Mouse (Mus musculus) right cerebral cortex, adult 18-20 months (tissue): ENCODE measurements around the gene Grm4.

ENCODE experiments used
- DNase-seq: peaks from one replicate; pipeline ENCODE4 v3.0.0; 2022; ENCODE audit warnings: mixed read lengths

The Grm4 gene

GRCm38 (mm10) chr17:27511125-27511735, 10.0 kb downstream of the Grm4 start:
- no peak for DNase-seq

- DNase-seq, result no peak
Measured at GRCm38 (mm10) chr17:27510258-27511124, 10.7 kb downstream of the Grm4 start.

GRCm38 (mm10) chr17:27509056-27509455, 12.1 kb downstream of the Grm4 start:
- no peak for DNase-seq

DNA sequence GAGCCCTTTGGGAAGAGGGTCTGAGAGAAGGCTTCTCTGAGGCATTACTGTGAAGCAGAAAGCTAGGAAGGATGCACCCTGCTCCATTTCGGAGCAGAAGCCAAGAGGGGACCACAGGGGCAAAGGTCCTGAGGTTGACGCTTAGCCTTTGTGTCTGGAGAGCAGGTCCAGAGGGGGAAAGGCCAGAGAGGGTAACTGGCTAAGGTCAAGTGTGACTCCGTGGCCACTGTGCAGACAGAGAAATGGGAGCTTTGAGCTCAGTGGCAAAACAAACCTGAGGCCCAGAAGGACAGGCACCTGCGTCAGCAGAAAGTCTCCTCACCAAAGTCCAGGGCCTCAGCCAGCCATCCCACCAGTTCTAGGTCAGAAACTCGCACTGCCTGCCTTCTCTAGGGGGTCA, 12.7 kb downstream of the Grm4 start:
- no peak for DNase-seq

DNA sequence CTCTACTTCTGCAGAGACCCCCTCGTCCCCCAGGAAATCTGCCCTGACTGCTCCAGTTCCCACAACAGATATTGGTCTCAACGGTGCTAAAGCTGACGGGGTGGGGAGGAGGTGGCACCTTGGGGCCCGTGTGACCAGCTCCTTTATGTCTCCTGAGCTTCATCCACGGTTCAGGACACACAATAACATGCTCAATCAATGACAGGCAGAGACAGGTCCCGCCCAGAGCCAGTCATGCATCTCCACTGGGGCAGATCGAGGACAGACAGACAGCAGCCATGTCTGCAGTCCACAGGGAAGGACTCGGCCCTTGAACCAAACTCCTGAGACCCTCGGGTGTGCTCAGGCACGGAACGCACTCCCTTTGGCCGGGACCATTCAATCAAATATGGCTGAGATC, 13.2 kb downstream of the Grm4 start:
- DNase-seq, result no peak

GRCm38 (mm10) chr17:27507591-27507945, 13.6 kb downstream of the Grm4 start:
- DNase-seq, result no peak

- DNase-seq, result no peak
Measured at GRCm38 (mm10) chr17:27506871-27507590, 14.2 kb downstream of the Grm4 start.

GRCm38 (mm10) chr17:27506362-27506761, 14.8 kb downstream of the Grm4 start:
- DNase-seq, result no peak

DNA sequence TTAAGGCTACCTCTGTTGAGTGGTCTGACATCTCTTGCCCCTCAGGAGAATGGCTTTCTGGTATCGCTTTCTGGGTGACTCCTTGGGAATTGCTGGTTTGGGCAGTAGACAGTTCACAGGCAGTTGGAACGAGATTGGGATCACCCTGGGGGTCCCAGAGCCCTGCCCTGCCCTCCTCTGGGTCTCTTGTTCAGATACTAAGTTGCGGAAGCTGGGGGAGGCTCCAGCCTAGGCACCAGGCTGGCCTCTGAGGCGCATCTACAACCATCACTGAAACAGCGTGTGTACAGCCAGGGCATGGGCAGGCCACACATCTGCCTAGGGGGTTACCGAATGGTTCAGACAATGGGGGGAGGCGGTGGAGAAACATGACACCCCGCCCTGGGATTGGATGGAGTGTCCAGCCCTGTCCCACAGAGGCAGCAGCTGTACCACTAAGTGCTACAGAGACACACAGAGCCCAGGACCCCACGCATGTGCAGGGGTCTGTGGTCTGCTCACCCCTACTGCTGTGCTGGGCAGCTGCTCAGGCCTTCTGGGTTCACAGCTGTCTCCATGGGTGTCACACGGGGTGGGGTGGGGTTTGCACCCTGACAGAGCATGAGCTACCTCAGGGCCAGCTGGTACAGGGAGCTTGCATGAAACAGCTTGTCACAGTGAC, 15.9 kb downstream of the Grm4 start:
- no peak for DNase-seq

DNA sequence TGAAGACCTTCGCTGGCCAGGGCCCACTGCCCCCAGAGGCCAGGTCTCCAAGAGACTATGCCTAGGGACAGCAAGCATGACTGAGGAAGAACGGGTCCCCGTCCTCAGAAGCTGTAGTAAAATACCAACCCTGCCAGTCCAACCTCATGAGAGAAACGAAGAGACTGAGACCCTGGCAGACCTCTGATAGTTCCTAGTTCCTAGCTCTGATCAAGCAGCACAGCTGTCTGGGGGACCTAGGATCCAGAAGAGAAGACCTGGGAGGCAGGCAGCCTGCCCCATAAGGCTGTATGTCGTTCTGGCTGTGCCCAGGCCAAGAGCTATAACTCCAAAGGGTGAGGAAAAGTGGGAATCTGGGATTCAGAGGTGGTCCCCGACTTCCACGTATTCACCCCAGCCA, 17.3 kb downstream of the Grm4 start:
- DNase-seq, result no peak

DNA sequence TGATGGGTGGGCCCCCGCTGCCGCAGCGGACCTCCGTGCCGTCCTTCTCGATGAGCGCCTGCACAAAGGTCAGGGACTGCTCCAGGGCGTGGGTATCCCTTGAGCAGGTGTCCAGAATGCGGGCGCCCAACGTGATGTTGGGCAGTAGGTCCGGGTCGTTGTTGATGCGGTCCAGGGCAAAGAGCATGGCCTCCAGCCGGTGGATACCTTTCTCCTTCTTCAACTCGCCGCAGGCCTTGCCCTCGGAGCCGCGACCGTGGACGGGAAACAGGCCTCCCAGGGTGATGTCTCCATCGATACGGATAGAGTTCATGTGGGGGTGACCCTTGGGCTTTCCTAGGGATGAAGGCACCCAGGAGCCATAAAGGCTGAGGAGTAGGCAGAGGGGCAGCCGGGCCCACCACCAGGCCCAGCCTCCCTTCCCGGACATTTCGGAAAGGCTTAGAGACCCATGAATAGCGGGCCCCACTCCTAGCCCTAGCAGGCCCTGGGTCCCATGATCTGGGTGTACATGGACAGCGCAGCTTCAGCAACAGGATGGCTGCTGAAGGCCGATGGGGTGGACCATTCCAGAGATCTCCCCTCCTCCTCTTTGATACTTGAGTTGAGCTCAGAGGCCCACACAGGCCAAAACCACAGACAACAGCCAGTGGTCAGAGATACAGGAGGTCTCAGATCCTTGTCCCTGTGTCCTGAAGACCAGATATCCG, 18.3 kb downstream of the Grm4 start:
- DNase-seq, result no peak

DNA sequence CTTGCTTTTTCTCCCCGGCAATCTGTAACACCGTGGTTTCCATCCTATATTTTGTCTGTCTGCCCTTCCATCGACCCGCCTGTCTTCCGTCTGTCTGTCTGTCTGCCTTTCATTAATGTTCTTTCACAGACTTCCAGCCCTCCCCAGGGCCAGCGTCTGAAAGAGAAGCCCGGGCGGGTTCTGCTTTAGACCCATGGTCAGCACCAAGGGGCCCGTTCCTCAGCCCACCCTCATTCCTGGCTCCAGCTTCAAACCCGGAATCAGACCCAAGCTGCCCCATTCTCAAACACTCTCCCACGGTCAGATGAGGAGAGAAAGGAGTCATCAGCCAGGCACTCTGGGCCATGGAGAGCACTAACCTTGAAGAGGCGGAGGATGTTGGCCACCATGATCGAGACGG, 18.9 kb downstream of the Grm4 start:
- no peak for DNase-seq

DNA sequence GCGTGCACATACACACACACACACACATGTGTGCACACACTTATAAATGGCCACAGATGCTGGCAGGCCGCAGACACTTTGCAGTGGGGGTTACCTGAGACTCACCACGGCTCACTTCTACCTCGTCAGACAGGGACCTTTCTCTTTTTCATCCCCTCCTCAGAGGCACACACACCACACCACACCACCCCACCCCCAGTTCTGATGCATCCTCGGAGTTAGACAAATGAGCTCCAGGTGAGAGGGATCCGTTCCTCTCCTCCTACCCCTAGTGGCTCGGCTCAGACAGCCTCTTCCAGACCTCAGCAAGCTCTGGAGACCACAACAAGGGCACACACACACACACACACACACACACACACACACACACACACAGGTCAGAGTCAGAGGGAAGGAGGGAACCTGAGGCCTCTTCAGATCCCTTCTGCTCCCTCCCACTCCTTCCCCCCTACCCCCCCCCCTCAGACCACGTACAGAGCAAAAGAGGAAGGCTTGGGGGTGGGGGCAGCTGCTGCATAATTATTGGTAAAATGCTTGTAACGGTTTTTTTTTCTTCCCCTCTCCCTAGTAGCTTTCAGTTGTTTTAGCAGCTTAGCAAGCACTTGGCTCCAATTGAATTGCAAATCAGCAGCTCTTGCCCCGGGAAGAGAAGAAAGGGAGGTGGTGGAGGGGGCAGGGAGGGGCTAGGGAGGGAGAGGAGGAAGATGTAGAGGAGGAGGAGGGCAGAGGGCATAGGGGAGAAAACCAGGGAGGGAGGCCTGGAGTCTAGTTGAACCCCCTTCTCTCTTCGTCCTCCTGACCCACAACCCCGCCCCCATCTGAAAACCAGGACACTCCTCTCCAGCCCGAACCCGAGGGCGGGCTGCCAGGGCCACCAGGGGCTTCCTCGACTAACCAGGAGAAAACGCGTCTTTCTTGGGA, 19.6 kb downstream of the Grm4 start:
- peak; percentile 33 for DNase-seq

GRCm38 (mm10) chr17:27500811-27501210, 20.4 kb downstream of the Grm4 start:
- no peak for DNase-seq

GRCm38 (mm10) chr17:27499080-27499479, 22.1 kb downstream of the Grm4 start:
- no peak for DNase-seq

GRCm38 (mm10) chr17:27497798-27498197, 23.4 kb downstream of the Grm4 start:
- no peak for DNase-seq

- no peak for DNase-seq
Measured at GRCm38 (mm10) chr17:27495008-27495540, 26.1 kb downstream of the Grm4 start.

DNA sequence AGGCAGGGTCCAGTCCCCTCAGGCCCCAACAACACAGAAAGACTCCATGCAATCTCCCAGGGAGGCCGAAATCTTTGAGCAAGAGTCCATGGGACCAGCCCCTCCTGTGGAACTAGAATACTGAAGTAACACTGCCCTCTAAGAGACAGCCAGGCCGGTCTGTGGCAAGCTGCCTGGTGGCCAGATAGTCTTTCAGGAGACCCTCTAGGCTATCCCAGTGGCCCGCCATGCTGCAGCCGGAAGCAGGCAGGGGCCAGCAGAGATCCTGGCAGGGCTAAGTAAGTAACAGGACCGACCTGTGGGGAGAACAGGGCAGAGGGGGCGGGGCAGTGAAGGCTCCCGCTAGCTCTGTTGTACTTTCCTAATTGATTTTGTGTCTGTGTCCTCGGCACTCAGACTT, 27.2 kb downstream of the Grm4 start:
- DNase-seq, result no peak

GRCm38 (mm10) chr17:27493389-27493788, 27.8 kb downstream of the Grm4 start:
- no peak for DNase-seq

- DNase-seq, result no peak
Measured at GRCm38 (mm10) chr17:27488173-27488823, 32.9 kb downstream of the Grm4 start.

- DNase-seq, result no peak
Measured at GRCm38 (mm10) chr17:27485940-27486339, 35.3 kb downstream of the Grm4 start.
